Mouse (Mus musculus): Measurements from ENCODE around the gene Gm6367.
"Not testable (repeated sequence)": the region's sequence is repeated elsewhere in the genome, so short reads cannot be mapped to it uniquely, and the experiment has no call there.

DNA sequence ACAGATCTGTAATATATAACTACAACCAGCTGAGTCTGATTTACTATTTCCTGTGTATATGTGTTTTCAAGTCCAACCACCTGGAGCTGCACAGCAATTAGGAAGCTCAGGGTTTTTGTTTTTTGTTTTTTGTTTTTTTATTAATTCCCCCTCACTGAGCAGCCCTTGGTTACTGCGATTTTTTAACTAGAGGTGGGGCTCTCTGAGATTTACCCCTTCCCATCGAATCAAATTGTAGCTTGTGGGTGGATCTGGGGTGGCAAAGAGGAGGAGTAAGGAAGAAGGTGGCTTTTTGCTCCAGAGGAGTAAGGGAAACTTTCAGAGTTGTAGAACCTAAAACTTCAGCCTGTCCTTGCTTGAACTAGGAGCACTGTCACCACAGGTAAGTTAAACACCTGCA lies at the start of gene Gm6367:
- TF ChIP-seq CTCF (IDR thresholded peaks at IDR 0.05; ENCODE audit: borderline replicate concordance, control insufficient read depth, extremely low read depth, insufficient read depth, low read length, poor library complexity); POLR2A (IDR thresholded peaks at IDR 0.05; ENCODE audit: control insufficient read depth, extremely low read depth, insufficient read depth, low read length, poor library complexity): not testable (repeated sequence)

All from thymus, adult 2 months (tissue).